Mouse (Mus musculus) forebrain, embryonic 13.5 days (tissue): ENCODE measurements around the gene Chsy1. TPM values are rescaled to one million over a fixed set of nuclear protein-coding genes. Genes with fewer than 3 reads are reported as not detected.
"Not testable (repeated sequence)": the region's sequence is repeated elsewhere in the genome, so short reads cannot be mapped to it uniquely, and the experiment has no call there.

Experiments
- ATAC-seq: fragments of 200-750 bp; cut with Nextera tagmentation; 2 replicates; pipeline ENCODE4 v1.8.0; 2017
- H3K27ac ChIP-seq: fragments of 300-500 bp; sonication (generic); 2 replicates; pipeline ENCODE4 v1.5.1; 2015; ENCODE audit warnings: inconsistent platforms, mild to moderate bottlenecking, moderate library complexity
- H3K27me3 ChIP-seq: fragments of 300-500 bp; sonication (generic); 2 replicates; pipeline ENCODE4 v1.6.1; 2015; ENCODE audit warnings: mild to moderate bottlenecking, inconsistent platforms
- H3K36me3 ChIP-seq: fragments of 300-500 bp; sonication (generic); 2 replicates; pipeline ENCODE4 v1.6.1; 2015; ENCODE audit warnings: mild to moderate bottlenecking, inconsistent platforms; ENCODE audit not compliant: poor library complexity, severe bottlenecking
- H3K4me1 ChIP-seq: fragments of 300-500 bp; sonication (generic); 2 replicates; pipeline ENCODE4 v1.6.1; 2015; ENCODE audit warnings: inconsistent platforms
- H3K4me2 ChIP-seq: fragments of 300-500 bp; sonication (generic); 2 replicates; pipeline ENCODE4 v1.6.1; 2015; ENCODE audit warnings: inconsistent platforms, mild to moderate bottlenecking, moderate library complexity
- H3K4me3 ChIP-seq: fragments of 300-500 bp; sonication (generic); 2 replicates; pipeline ENCODE4 v1.5.1; 2015; ENCODE audit warnings: mild to moderate bottlenecking, inconsistent platforms
- H3K9ac ChIP-seq: fragments of 300-500 bp; sonication (generic); 2 replicates; pipeline ENCODE4 v1.6.1; 2015; ENCODE audit warnings: mild to moderate bottlenecking, inconsistent platforms
- H3K9me3 ChIP-seq: fragments of 300-500 bp; sonication (generic); replicated peaks from 2 replicates; pipeline ENCODE4 v1.6.1; 2016; ENCODE audit warnings: inconsistent platforms
- WGBS: fragments of 180-500 bp; shearing (Covaris S2); methylation state at CpG from one replicate; pipeline ENCODE4 v1.1.7; 2015; 5-methylcytosine and 5-hydroxymethylcytosine counted together
- polyA plus RNA-seq: library from polyadenylated mRNA; unstranded; fragments of >200 nt; fragmentation: Nextera tagmentation; extraction: Ambion mirVana; gene quantifications from 2 replicates; pipeline ENCODE4 v1.2.1, GENCODE M21; 2015

The Chsy1 gene
- polyA plus RNA-seq, 1 experiment from 2014 or later, result 14.2 TPM

- H3K4me1 ChIP-seq, result peaks cover 8% of the 10 kb centered on the region; the same call in 1 of the 2 replicates
- H3K36me3 ChIP-seq, result no peaks in the 10 kb centered on the region
- H3K27ac ChIP-seq, result no peak overlapping the region
- H3K27me3 ChIP-seq, result no peaks in the 10 kb centered on the region
- no peak overlapping the region for H3K4me3 ChIP-seq
- no peak for ATAC-seq
- H3K9me3 ChIP-seq, result no peaks in the 10 kb centered on the region
- WGBS, result 89% methylated on average over 7 of the region's 7 CpGs
- no peak overlapping the region for H3K4me2 ChIP-seq
- no peak overlapping the region for H3K9ac ChIP-seq
These were observed 72.9 kb downstream of the Chsy1 start for GRCm38 (mm10) chr7:66182075-66182715.

- Histone ChIP-seq H3K4me3 (no peak overlapping the region), H3K4me2 (no peak overlapping the region), H3K9ac (no peak overlapping the region), H3K27ac (no peak overlapping the region), H3K36me3 (no peaks in the 10 kb centered on the region), H3K9me3 (no peaks in the 10 kb centered on the region), H3K27me3 (no peaks in the 10 kb centered on the region), H3K4me1 (peaks cover 8% of the 10 kb centered on the region; the same call in 1 of the 2 replicates)
- 70% methylated on average over 8 of the region's 8 CpGs for WGBS
- no peak for ATAC-seq
These were observed 74.1 kb downstream of the Chsy1 start for GRCm38 (mm10) chr7:66183404-66183803.

GRCm38 (mm10) chr7:66184026-66184425, 74.7 kb downstream of the Chsy1 start:
- Histone ChIP-seq H3K36me3 (no peaks in the 10 kb centered on the region), H3K4me3 (no peak overlapping the region), H3K27ac (no peak overlapping the region), H3K27me3 (no peaks in the 10 kb centered on the region), H3K4me1 (peaks cover 8% of the 10 kb centered on the region; the same call in 1 of the 2 replicates), H3K9ac (no peak overlapping the region), H3K9me3 (no peaks in the 10 kb centered on the region), H3K4me2 (no peak overlapping the region)
- no peak for ATAC-seq
- 86% methylated on average over 4 of the region's 4 CpGs for WGBS

- H3K4me1 ChIP-seq, result no peaks in the 10 kb centered on the region
- H3K9ac ChIP-seq, result no peak overlapping the region
- 85% methylated on average over 5 of the region's 5 CpGs for WGBS
These were observed 76.1 kb downstream of the Chsy1 start for GRCm38 (mm10) chr7:66185370-66185769.

GRCm38 (mm10) chr7:66187581-66188231, 78.4 kb downstream of the Chsy1 start:
- Histone ChIP-seq H3K27me3 (no peaks in the 10 kb centered on the region), H3K9me3 (no peaks in the 10 kb centered on the region), H3K4me3 (no peak overlapping the region), H3K4me1 (no peaks in the 10 kb centered on the region), H3K4me2 (no peak overlapping the region), H3K27ac (no peak overlapping the region), H3K9ac (no peak overlapping the region), H3K36me3 (no peaks in the 10 kb centered on the region)
- ATAC-seq, result no peak
- WGBS, result 78% methylated on average over 4 of the region's 4 CpGs

More at GRCm38 (mm10) chr7:66185370-66185769, 76.1 kb downstream of the Chsy1 start:
- Histone ChIP-seq H3K36me3 (no peaks in the 10 kb centered on the region), H3K27me3 (no peaks in the 10 kb centered on the region), H3K4me3 (no peak overlapping the region), H3K4me2 (no peak overlapping the region), H3K27ac (no peak overlapping the region), H3K9me3 (no peaks in the 10 kb centered on the region)
- ATAC-seq, result no peak

GRCm38 (mm10) chr7:66190385-66190784, 81.1 kb downstream of the Chsy1 start:
- not testable (repeated sequence) for H3K4me1 ChIP-seq, H3K27ac ChIP-seq, H3K9ac ChIP-seq, H3K9me3 ChIP-seq, H3K27me3 ChIP-seq, ATAC-seq, H3K36me3 ChIP-seq, H3K4me3 ChIP-seq, H3K4me2 ChIP-seq
- 89% methylated on average over 10 of the region's 10 CpGs for WGBS

GRCm38 (mm10) chr7:66194511-66194910, 85.2 kb downstream of the Chsy1 start:
- ATAC-seq, result no peak

GRCm38 (mm10) chr7:66195881-66196280, 86.6 kb downstream of the Chsy1 start:
- Histone ChIP-seq H3K9ac (no peak overlapping the region), H3K4me2 (no peak overlapping the region)
- WGBS, result 72% methylated on average over 1 of the region's 1 CpGs

More at GRCm38 (mm10) chr7:66194511-66194910, 85.2 kb downstream of the Chsy1 start:
- H3K4me3 ChIP-seq, result no peak overlapping the region
- H3K27me3 ChIP-seq, result no peaks in the 10 kb centered on the region
- H3K9me3 ChIP-seq, result no peaks in the 10 kb centered on the region
- 89% methylated on average over 3 of the region's 3 CpGs for WGBS
- no peak overlapping the region for H3K4me2 ChIP-seq
- no peak overlapping the region for H3K9ac ChIP-seq
- no peak overlapping the region for H3K27ac ChIP-seq
- no peaks in the 10 kb centered on the region for H3K4me1 ChIP-seq
- H3K36me3 ChIP-seq, result no peaks in the 10 kb centered on the region

GRCm38 (mm10) chr7:66196609-66197445, 87.5 kb downstream of the Chsy1 start:
- Histone ChIP-seq H3K27me3 (no peaks in the 10 kb centered on the region), H3K4me2 (no peak overlapping the region), H3K9ac (no peak overlapping the region), H3K4me3 (no peak overlapping the region), H3K4me1 (no peaks in the 10 kb centered on the region), H3K36me3 (no peaks in the 10 kb centered on the region), H3K9me3 (no peaks in the 10 kb centered on the region), H3K27ac (no peak overlapping the region)
- no peak for ATAC-seq
- 84% methylated on average over 11 of the region's 11 CpGs for WGBS

More at GRCm38 (mm10) chr7:66195881-66196280, 86.6 kb downstream of the Chsy1 start:
- no peak for ATAC-seq
- Histone ChIP-seq H3K27me3 (no peaks in the 10 kb centered on the region), H3K36me3 (no peaks in the 10 kb centered on the region), H3K9me3 (no peaks in the 10 kb centered on the region), H3K4me3 (no peak overlapping the region), H3K27ac (no peak overlapping the region), H3K4me1 (no peaks in the 10 kb centered on the region)

GRCm38 (mm10) chr7:66198416-66198815, 89.1 kb downstream of the Chsy1 start:
- ATAC-seq, result no peak
- H3K4me2 ChIP-seq, result no peak overlapping the region
- H3K9ac ChIP-seq, result no peak overlapping the region
- 88% methylated on average over 10 of the region's 10 CpGs for WGBS
- H3K36me3 ChIP-seq, result no peaks in the 10 kb centered on the region
- no peak overlapping the region for H3K27ac ChIP-seq
- no peaks in the 10 kb centered on the region for H3K27me3 ChIP-seq
- no peaks in the 10 kb centered on the region for H3K9me3 ChIP-seq
- no peak overlapping the region for H3K4me3 ChIP-seq
- no peaks in the 10 kb centered on the region for H3K4me1 ChIP-seq

GRCm38 (mm10) chr7:66199391-66199831, 90.1 kb downstream of the Chsy1 start:
- Histone ChIP-seq H3K9ac (no peak overlapping the region), H3K4me2 (no peak overlapping the region), H3K9me3 (0 out of 2 replicates have a peak, but pooled peaks cover under 1% of the 10 kb centered on the region), H3K4me1 (no peaks in the 10 kb centered on the region), H3K4me3 (no peak overlapping the region), H3K27ac (no peak overlapping the region), H3K27me3 (no peaks in the 10 kb centered on the region), H3K36me3 (no peaks in the 10 kb centered on the region)
- 66% methylated on average over 5 of the region's 5 CpGs for WGBS
- no peak for ATAC-seq

- Histone ChIP-seq H3K27ac (no peak overlapping the region), H3K9me3 (0 out of 2 replicates have a peak, but pooled peaks cover 7% of the 10 kb centered on the region), H3K9ac (no peak overlapping the region), H3K4me2 (no peak overlapping the region), H3K27me3 (no peaks in the 10 kb centered on the region), H3K4me1 (no peaks in the 10 kb centered on the region), H3K36me3 (no peaks in the 10 kb centered on the region), H3K4me3 (no peak overlapping the region)
- WGBS, result 88% methylated on average over 3 of the region's 3 CpGs
- ATAC-seq, result no peak
These were observed 91.1 kb downstream of the Chsy1 start for GRCm38 (mm10) chr7:66200383-66200782.
